Mouse (Mus musculus) midbrain, embryonic 16.5 days (tissue): ENCODE data around the gene Aebp1. TPM values are rescaled to one million over a fixed set of nuclear protein-coding genes. Genes with fewer than 3 reads are reported as not detected.

Experiments
- ATAC-seq: fragments of 200-750 bp; cut with Nextera tagmentation; 2 replicates; pipeline ENCODE4 v1.8.0; 2017; ENCODE audit warnings: moderate TSS enrichment
- H3K27ac ChIP-seq: fragments of 300-500 bp; sonication (generic); 2 replicates; pipeline ENCODE4 v1.5.1; 2014; ENCODE audit warnings: mild to moderate bottlenecking, low read length, mixed read lengths
- H3K27me3 ChIP-seq: fragments of 300-500 bp; sonication (generic); 2 replicates; pipeline ENCODE4 v1.6.1; 2014; ENCODE audit warnings: low read depth, low read length, mixed read lengths; ENCODE audit not compliant: control insufficient read depth, insufficient read depth
- H3K36me3 ChIP-seq: fragments of 300-500 bp; sonication (generic); 2 replicates; pipeline ENCODE4 v1.6.1; 2014; ENCODE audit warnings: mild to moderate bottlenecking, low read length, moderate library complexity, mixed read lengths; ENCODE audit not compliant: control insufficient read depth, insufficient read depth
- H3K4me1 ChIP-seq: fragments of 300-500 bp; sonication (generic); 2 replicates; pipeline ENCODE4 v1.6.1; 2014; ENCODE audit warnings: mild to moderate bottlenecking, low read length, mixed read lengths; ENCODE audit not compliant: control insufficient read depth, insufficient read depth
- H3K4me2 ChIP-seq: fragments of 300-500 bp; sonication (generic); 2 replicates; pipeline ENCODE4 v1.6.1; 2014; ENCODE audit warnings: mild to moderate bottlenecking, low read length, mixed read lengths
- H3K4me3 ChIP-seq: fragments of 300-500 bp; sonication (generic); 2 replicates; pipeline ENCODE4 v1.5.1; 2014; ENCODE audit warnings: low read depth, mild to moderate bottlenecking, low read length, moderate library complexity, mixed read lengths
- H3K9ac ChIP-seq: fragments of 300-500 bp; sonication (generic); 2 replicates; pipeline ENCODE4 v1.6.1; 2014; ENCODE audit warnings: low read depth, low read length, mixed read lengths
- H3K9me3 ChIP-seq: fragments of 300-500 bp; sonication (generic); replicated peaks from 2 replicates; pipeline ENCODE4 v1.6.1; 2014; ENCODE audit warnings: mild to moderate bottlenecking, low read length, mixed read lengths; ENCODE audit not compliant: control insufficient read depth, poor library complexity, severe bottlenecking
- WGBS: fragments of 180-500 bp; shearing (Covaris S2); extraction: QIAGEN DNeasy Blood & Tissue Kit; methylation state at CpG from one replicate; pipeline ENCODE4 v1.1.7; 2014; 5-methylcytosine and 5-hydroxymethylcytosine counted together
- polyA plus RNA-seq: library from polyadenylated mRNA; unstranded; fragments of >200 nt; fragmentation: Nextera tagmentation; extraction: Ambion mirVana; gene quantifications from 2 replicates; pipeline ENCODE4 v1.2.1, GENCODE M21; 2015

Gene Aebp1
- polyA plus RNA-seq = 15.6 and 16.4 TPM in 2 replicates

DNA sequence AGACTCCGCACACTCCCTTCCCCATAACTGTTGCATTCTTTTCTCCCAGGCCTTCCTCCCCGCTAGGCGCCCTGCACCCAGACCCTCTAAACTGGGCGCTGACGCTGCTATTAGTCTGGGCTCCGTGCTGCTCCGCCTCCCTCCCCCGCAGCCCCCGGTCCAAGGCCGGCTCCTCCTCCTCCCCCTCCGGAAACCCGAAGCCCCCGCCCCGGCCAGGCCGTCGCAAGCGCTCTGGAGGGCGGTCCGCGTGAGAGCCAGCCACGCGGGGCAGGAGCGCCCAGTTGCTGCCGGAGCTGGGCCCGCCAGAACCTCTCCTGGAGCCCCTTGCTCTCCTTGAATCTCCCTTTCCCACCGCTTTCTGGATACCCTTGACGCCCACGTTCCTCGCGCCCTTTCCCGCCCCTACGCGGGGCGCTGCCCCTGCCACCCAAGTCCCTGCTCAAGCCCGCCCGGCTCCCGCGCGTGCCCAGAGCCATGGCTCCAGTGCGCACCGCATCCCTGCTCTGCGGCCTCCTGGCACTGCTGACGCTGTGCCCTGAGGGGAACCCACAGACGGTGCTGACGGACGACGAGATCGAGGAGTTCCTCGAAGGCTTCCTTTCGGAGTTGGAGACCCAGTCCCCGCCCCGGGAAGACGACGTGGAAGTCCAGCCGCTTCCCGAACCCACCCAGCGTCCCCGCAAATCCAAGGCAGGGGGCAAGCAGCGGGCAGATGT, at the start of gene Aebp1:
Gene Aebp1, plus strand, starts transcription at position 270 of the 716 bp plus-strand sequence.
- Histone ChIP-seq H3K27ac (no peak within 1 kb of the TSS), H3K4me3 (peak within 1 kb of the TSS; percentile 33), H3K9me3 (no peaks in the 10 kb centered on the region), H3K9ac (0 out of 2 replicates have a peak within 1 kb of the TSS, but pooled peaks have one; percentile 36), H3K4me1 (peaks cover 5% of the 10 kb centered on the region; the same call in 1 of the 2 replicates), H3K4me2 (peak within 1 kb of the TSS; percentile 51), H3K36me3 (no peaks in the 10 kb centered on the region), H3K27me3 (peaks cover 34% of the 10 kb centered on the region)
- no peak for ATAC-seq
- WGBS = 3% methylated on average over 54 of the region's 59 CpGs

- Histone ChIP-seq H3K9ac (no peak overlapping the region), H3K4me1 (no peaks in the 10 kb centered on the region), H3K4me2 (no peak overlapping the region), H3K27me3 (no peaks in the 10 kb centered on the region), H3K27ac (no peak overlapping the region), H3K36me3 (no peaks in the 10 kb centered on the region), H3K4me3 (no peak overlapping the region), H3K9me3 (no peaks in the 10 kb centered on the region)
- WGBS = 82% methylated on average over 10 of the region's 10 CpGs
- no peak for ATAC-seq
These were observed 48.4 kb upstream of the Aebp1 start for GRCm38 (mm10) chr11:5813381-5813780.

GRCm38 (mm10) chr11:5819223-5819622, 42.5 kb upstream of the Aebp1 start:
- WGBS = 68% methylated on average over 2 of the region's 2 CpGs
- no peaks in the 10 kb centered on the region for H3K9me3 ChIP-seq

GRCm38 (mm10) chr11:5825432-5825831, 36.3 kb upstream of the Aebp1 start:
- no peak for ATAC-seq
- no peak overlapping the region for H3K9ac ChIP-seq
- H3K27ac ChIP-seq = no peak overlapping the region
- H3K4me1 ChIP-seq = no peaks in the 10 kb centered on the region
- no peaks in the 10 kb centered on the region for H3K27me3 ChIP-seq
- no peak overlapping the region for H3K4me2 ChIP-seq
- no peak overlapping the region for H3K4me3 ChIP-seq
- no peaks in the 10 kb centered on the region for H3K9me3 ChIP-seq
- peaks cover 5% of the 10 kb centered on the region for H3K36me3 ChIP-seq

More at GRCm38 (mm10) chr11:5819223-5819622, 42.5 kb upstream of the Aebp1 start:
- no peak overlapping the region for H3K9ac ChIP-seq
- ATAC-seq = no peak
- H3K36me3 ChIP-seq = no peaks in the 10 kb centered on the region
- H3K4me2 ChIP-seq = no peak overlapping the region
- no peak overlapping the region for H3K27ac ChIP-seq
- no peaks in the 10 kb centered on the region for H3K4me1 ChIP-seq
- H3K4me3 ChIP-seq = no peak overlapping the region
- H3K27me3 ChIP-seq = no peaks in the 10 kb centered on the region

DNA sequence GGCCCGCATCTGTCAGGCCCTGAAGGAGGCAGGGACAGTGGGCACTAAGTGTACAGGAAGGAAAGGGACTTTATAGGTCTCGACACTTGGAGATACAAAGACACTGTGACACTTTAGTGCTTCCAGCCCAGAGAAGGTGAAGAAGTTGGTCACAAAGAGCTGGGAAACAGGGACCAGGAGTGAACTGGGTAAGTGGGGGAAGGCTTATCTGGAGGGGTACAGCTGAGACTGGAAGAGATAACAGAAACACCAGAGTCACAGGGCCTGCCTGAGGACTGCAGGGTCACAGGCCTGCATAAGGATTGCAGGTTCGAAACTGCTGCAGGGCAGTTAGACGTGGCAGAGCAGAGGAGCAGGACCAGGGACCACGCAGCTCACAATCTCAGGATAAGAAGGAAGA, 33.8 kb upstream of the Aebp1 start:
- H3K4me2 ChIP-seq = no peak overlapping the region
- no peaks in the 10 kb centered on the region for H3K27me3 ChIP-seq
- H3K27ac ChIP-seq = no peak overlapping the region
- H3K9me3 ChIP-seq = no peaks in the 10 kb centered on the region
- no peak for ATAC-seq
- H3K9ac ChIP-seq = no peak overlapping the region
- peaks cover 8% of the 10 kb centered on the region for H3K36me3 ChIP-seq
- no peaks in the 10 kb centered on the region for H3K4me1 ChIP-seq
- 91% methylated on average over 5 of the region's 5 CpGs for WGBS
- no peak overlapping the region for H3K4me3 ChIP-seq

DNA sequence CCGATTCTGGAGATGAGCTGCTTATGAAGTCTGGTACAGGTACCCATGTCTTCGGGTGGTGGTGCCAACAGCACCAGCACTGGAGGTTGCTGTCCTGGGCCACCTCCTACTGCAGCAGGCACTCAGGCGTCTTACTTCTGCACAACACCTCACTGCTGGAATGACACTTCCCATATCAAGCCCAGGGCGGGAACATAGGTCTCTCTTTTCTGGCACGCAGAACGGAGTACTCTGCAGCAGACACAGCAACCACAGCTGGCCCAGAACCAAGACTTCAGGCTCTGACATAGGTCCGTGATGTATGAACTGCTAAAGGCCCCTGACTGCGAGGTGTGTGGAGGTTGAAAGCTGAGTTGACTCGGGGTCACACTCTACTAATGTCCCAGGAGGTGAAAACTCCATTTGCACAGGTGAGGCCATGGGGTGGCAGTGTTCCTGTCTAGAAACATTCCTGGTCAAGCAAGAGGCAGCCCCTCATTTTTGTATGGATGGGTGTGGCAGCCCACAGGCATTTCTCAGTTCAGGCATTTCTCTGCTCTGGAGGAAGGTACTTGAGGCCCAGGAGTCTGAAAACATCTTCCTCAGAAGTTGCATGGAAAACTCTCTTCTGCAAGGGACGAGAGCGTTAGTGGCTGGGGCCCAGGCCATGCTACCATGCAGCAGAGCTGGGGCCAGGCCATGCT, 33.1 kb upstream of the Aebp1 start:
- H3K36me3 ChIP-seq = peaks cover 8% of the 10 kb centered on the region
- ATAC-seq = no peak
- no peak overlapping the region for H3K9ac ChIP-seq

GRCm38 (mm10) chr11:5829327-5829726, 32.4 kb upstream of the Aebp1 start:
- Histone ChIP-seq H3K9me3 (no peaks in the 10 kb centered on the region), H3K27ac (no peak overlapping the region), H3K9ac (no peak overlapping the region), H3K36me3 (peaks cover 8% of the 10 kb centered on the region), H3K4me3 (no peak overlapping the region), H3K4me1 (no peaks in the 10 kb centered on the region), H3K4me2 (no peak overlapping the region), H3K27me3 (no peaks in the 10 kb centered on the region)
- ATAC-seq = no peak
- WGBS = 94% methylated on average over 12 of the region's 12 CpGs

More for the DNA sequence above, 33.1 kb upstream of the Aebp1 start:
- no peak overlapping the region for H3K4me2 ChIP-seq
- no peaks in the 10 kb centered on the region for H3K9me3 ChIP-seq
- no peaks in the 10 kb centered on the region for H3K4me1 ChIP-seq
- WGBS = 93% methylated on average over 11 of the region's 11 CpGs
- no peak overlapping the region for H3K4me3 ChIP-seq
- H3K27ac ChIP-seq = no peak overlapping the region
- no peaks in the 10 kb centered on the region for H3K27me3 ChIP-seq

DNA sequence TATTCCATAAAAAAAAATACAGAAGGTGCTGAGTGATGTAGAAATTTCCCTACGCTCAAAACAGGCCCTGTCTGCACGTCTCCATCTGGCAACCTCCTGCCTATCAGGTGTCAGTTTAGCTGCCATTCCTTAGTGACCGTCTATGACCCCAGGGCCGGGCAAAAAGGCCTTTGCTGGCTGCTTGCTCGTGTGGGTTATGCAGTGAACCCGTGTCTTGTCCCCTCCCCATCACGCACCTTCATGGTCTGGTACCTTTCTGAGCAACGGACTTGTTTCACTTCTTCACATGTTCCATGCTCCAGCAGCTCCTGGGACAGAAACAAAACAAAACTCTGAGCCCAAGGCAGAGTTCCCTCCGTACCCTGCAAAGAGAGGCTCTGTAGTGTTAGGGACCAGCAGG, 27.2 kb upstream of the Aebp1 start:
- 92% methylated on average over 9 of the region's 9 CpGs for WGBS
- H3K4me1 ChIP-seq = peaks cover 4% of the 10 kb centered on the region; the same call in 1 of the 2 replicates
- ATAC-seq = no peak
- H3K4me3 ChIP-seq = no peak overlapping the region
- no peaks in the 10 kb centered on the region for H3K27me3 ChIP-seq
- H3K4me2 ChIP-seq = no peak overlapping the region
- 0 out of 2 replicates have a peak, but pooled peaks cover 3% of the 10 kb centered on the region for H3K36me3 ChIP-seq
- no peak overlapping the region for H3K27ac ChIP-seq
- no peak overlapping the region for H3K9ac ChIP-seq
- H3K9me3 ChIP-seq = no peaks in the 10 kb centered on the region

DNA sequence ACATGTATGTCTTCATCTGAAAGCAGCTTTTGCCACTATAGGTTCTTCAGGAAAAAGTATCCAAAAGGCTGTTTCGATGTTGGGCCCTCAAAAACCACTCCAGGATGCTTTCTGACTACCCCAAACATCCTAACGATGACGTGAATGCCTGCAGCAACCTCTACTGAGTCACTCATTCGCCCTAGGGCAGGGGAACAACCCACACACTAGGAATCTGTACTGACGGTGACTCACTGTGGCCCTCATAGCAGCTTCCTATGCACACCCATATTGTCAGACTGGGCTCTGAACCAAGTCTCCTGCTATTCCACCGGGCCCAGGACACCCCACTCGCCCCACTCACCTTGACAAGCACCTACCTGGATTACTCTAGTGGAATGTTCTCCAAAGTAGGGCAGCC, 26.7 kb upstream of the Aebp1 start:
- whole genome bisulfite sequencing = 93% methylated on average over 7 of the region's 7 CpGs
- Histone ChIP-seq H3K9me3 (no peaks in the 10 kb centered on the region), H3K9ac (no peak overlapping the region), H3K27me3 (no peaks in the 10 kb centered on the region), H3K4me1 (peaks cover 4% of the 10 kb centered on the region; the same call in 1 of the 2 replicates), H3K4me3 (no peak overlapping the region), H3K4me2 (no peak overlapping the region), H3K36me3 (0 out of 2 replicates have a peak, but pooled peaks cover 3% of the 10 kb centered on the region), H3K27ac (no peak overlapping the region)
- no peak for ATAC-seq
